31 mouse cellular contexts compared by ENCODE assay signal in the genomic region with DNA sequence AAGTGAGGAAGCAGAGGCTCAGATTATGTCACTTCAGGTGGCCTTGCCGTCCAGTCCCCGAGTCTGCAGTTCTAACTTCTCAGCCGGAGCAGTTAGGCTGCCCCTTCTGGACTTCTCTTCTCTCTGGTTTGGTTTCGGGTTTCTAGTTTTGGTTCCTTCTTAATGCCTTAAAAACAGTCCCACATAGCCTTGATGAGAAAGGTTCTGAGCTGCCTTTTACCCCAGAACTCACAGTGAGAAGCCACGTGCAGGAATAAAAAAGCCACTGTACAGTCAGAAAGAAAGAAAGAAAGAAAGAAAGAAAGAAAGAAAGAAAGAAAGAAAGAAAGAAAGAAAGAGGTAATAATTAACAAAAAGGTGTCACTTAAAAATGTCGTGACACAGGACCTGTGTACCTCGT.
A peak's percentile ranks its signal among the peaks of the same experiment; 100 is the strongest.
DNase-seq lines count a peak whose midpoint lies in the region; ATAC-seq lines count a peak whose summit lies in the region.
"Had no signal": no experiment of that assay in that cellular context is flagged by ENCODE, and none has a peak within 500 bp of the region (broad histone marks: within the 10 kb centered on the region; RNA-seq: fewer than 3 reads in every experiment).

No protein-coding gene starts in this region.

- ATAC-seq in midbrain, embryonic 11.5 days (ENCODE audit: low FRiP score): no peak
- no peak for ATAC-seq in midbrain, embryonic 16.5 days
- ATAC-seq in liver, embryonic 11.5 days (replicated peaks; ENCODE audit: low FRiP score): no peak
- no peak for ATAC-seq in liver, embryonic 15.5 days (ENCODE audit: insufficient read depth)
- no peak for ATAC-seq in stomach, embryonic 16.5 days (ENCODE audit: insufficient read depth, low FRiP score)
- ATAC-seq: activated CD4-positive, CD25-positive, alpha-beta regulatory T cell, adult 4 months; forebrain, embryonic 15.5 days; inflammation-experienced regulatory T-cells, adult 6 months had no signal

- H3K9me3 ChIP-seq in midbrain, embryonic 11.5 days (ENCODE audit: control insufficient read depth, low read length): no peaks in the 10 kb centered on the region
- H3K9me3 ChIP-seq in midbrain, embryonic 16.5 days (replicated peaks; ENCODE audit: control insufficient read depth, low read length, poor library complexity, severe bottlenecking): no peaks in the 10 kb centered on the region
- H3K9me3 ChIP-seq in liver, embryonic 11.5 days (ENCODE audit: control insufficient read depth, low read length): no peaks in the 10 kb centered on the region
- H3K9me3 ChIP-seq in liver, embryonic 15.5 days (replicated peaks): no peaks in the 10 kb centered on the region
- H3K9me3 ChIP-seq in stomach, embryonic 16.5 days (replicated peaks; ENCODE audit: control insufficient read depth, low read length): no peaks in the 10 kb centered on the region
- H3K9me3 ChIP-seq: embryonic facial prominence, embryonic 13.5 days; forebrain, embryonic 10.5 days; forebrain, embryonic 15.5 days; heart, embryonic 12.5 days; hindbrain, embryonic 10.5 days; hindbrain, embryonic 15.5 days; kidney, embryonic 15.5 days; lung, embryonic 15.5 days; midbrain, embryonic 12.5 days; neural tube, embryonic 15.5 days had no signal

- peaks cover 21% of the 10 kb centered on the region for H3K4me1 ChIP-seq in midbrain, embryonic 11.5 days (ENCODE audit: control insufficient read depth, insufficient read depth, low read length)
- peaks cover 12% of the 10 kb centered on the region for H3K4me1 ChIP-seq in midbrain, embryonic 16.5 days (ENCODE audit: control insufficient read depth, insufficient read depth, low read length)
- peaks cover 48% of the 10 kb centered on the region for H3K4me1 ChIP-seq in liver, embryonic 11.5 days (replicated peaks; ENCODE audit: control insufficient read depth, insufficient read depth, low read length)
- peaks cover 67% of the 10 kb centered on the region for H3K4me1 ChIP-seq in liver, embryonic 15.5 days (replicated peaks)
- H3K4me1 ChIP-seq in stomach, embryonic 16.5 days (ENCODE audit: control insufficient read depth, insufficient read depth, low read length): peaks cover 10% of the 10 kb centered on the region

- WGBS in midbrain, embryonic 11.5 days: 57% methylated on average over 7 of the region's 7 CpGs
- 62% methylated on average over 7 of the region's 7 CpGs for WGBS in midbrain, embryonic 16.5 days
- 71% methylated on average over 7 of the region's 7 CpGs for WGBS in liver, embryonic 11.5 days
- WGBS in liver, embryonic 15.5 days (ENCODE audit: insufficient replicate concordance): 47% methylated on average over 7 of the region's 7 CpGs
- WGBS in stomach, embryonic 16.5 days: 57% methylated on average over 7 of the region's 7 CpGs

- DNase-seq in midbrain, embryonic 11.5 days (ENCODE audit: low spot score, missing footprints): peak; percentile 47
- no peak for DNase-seq in liver, embryonic 11.5 days (ENCODE audit: low spot score)
- no peak for DNase-seq in urinary bladder, postnatal 36 days (ENCODE audit: low spot score in 2 of 2)
- DNase-seq in layer of hippocampus, adult 11-12 months (ENCODE audit: low spot score): no peak
- DNase-seq: adrenal gland, adult 2 months; adrenal gland, postnatal 36 days; B cell, adult 2 months; cerebellum, adult 18-20 months; cerebellum, postnatal 10 days; gastrocnemius, postnatal 25 days; heart, adult 18-20 months; kidney, adult 18-20 months; kidney, postnatal 25 days; left cerebral cortex, postnatal 4 days; thymus, postnatal 4 days had no signal

- H3K4me2 ChIP-seq in midbrain, embryonic 11.5 days: no peak overlapping the region
- no peak overlapping the region for H3K4me2 ChIP-seq in midbrain, embryonic 16.5 days (ENCODE audit: low read length)
- no peak overlapping the region for H3K4me2 ChIP-seq in liver, embryonic 11.5 days
- H3K4me2 ChIP-seq in liver, embryonic 15.5 days: no peak overlapping the region
- H3K4me2 ChIP-seq in stomach, embryonic 16.5 days (ENCODE audit: low read depth, low read length): no peak overlapping the region
- H3K4me2 ChIP-seq: embryonic facial prominence, embryonic 13.5 days; forebrain, embryonic 15.5 days; heart, embryonic 12.5 days; hindbrain, embryonic 15.5 days; kidney, embryonic 15.5 days; lung, embryonic 15.5 days; midbrain, embryonic 12.5 days; neural tube, embryonic 15.5 days had no signal

- no peaks in the 10 kb centered on the region for H3K36me3 ChIP-seq in midbrain, embryonic 11.5 days (ENCODE audit: control insufficient read depth, insufficient read depth, low read length)
- H3K36me3 ChIP-seq in midbrain, embryonic 16.5 days (ENCODE audit: control insufficient read depth, insufficient read depth, low read length): no peaks in the 10 kb centered on the region
- no peaks in the 10 kb centered on the region for H3K36me3 ChIP-seq in liver, embryonic 11.5 days (ENCODE audit: control insufficient read depth, insufficient read depth, low read length)
- no peaks in the 10 kb centered on the region for H3K36me3 ChIP-seq in liver, embryonic 15.5 days (replicated peaks)
- no peaks in the 10 kb centered on the region for H3K36me3 ChIP-seq in stomach, embryonic 16.5 days (ENCODE audit: control insufficient read depth, insufficient read depth, low read length)
- H3K36me3 ChIP-seq: embryonic facial prominence, embryonic 13.5 days; forebrain, embryonic 10.5 days; forebrain, embryonic 15.5 days; heart, embryonic 12.5 days; hindbrain, embryonic 10.5 days; hindbrain, embryonic 15.5 days; kidney, embryonic 15.5 days; lung, embryonic 15.5 days; midbrain, embryonic 12.5 days; neural tube, embryonic 15.5 days had no signal

- no peak overlapping the region for H3K9ac ChIP-seq in midbrain, embryonic 11.5 days (ENCODE audit: low read length)
- no peak overlapping the region for H3K9ac ChIP-seq in midbrain, embryonic 16.5 days (ENCODE audit: low read depth, low read length)
- no peak overlapping the region for H3K9ac ChIP-seq in liver, embryonic 11.5 days (ENCODE audit: low read depth, low read length)
- H3K9ac ChIP-seq in liver, embryonic 15.5 days: no peak overlapping the region
- H3K9ac ChIP-seq in stomach, embryonic 16.5 days (ENCODE audit: low read length): no peak overlapping the region
- H3K9ac ChIP-seq: embryonic facial prominence, embryonic 13.5 days; forebrain, embryonic 15.5 days; heart, embryonic 12.5 days; hindbrain, embryonic 15.5 days; kidney, embryonic 15.5 days; lung, embryonic 15.5 days; midbrain, embryonic 12.5 days; neural tube, embryonic 15.5 days had no signal

- peaks cover 12% of the 10 kb centered on the region for H3K27me3 ChIP-seq in midbrain, embryonic 11.5 days (ENCODE audit: control insufficient read depth, insufficient read depth, low read length)
- H3K27me3 ChIP-seq in midbrain, embryonic 16.5 days (ENCODE audit: control insufficient read depth, insufficient read depth, low read depth, low read length): no peaks in the 10 kb centered on the region
- H3K27me3 ChIP-seq in liver, embryonic 11.5 days (replicated peaks; ENCODE audit: control insufficient read depth, insufficient read depth, low read length): no peaks in the 10 kb centered on the region
- H3K27me3 ChIP-seq in liver, embryonic 15.5 days: no peaks in the 10 kb centered on the region
- H3K27me3 ChIP-seq in stomach, embryonic 16.5 days (ENCODE audit: control insufficient read depth, insufficient read depth, low read length): no peaks in the 10 kb centered on the region

- H3K27ac ChIP-seq in midbrain, embryonic 11.5 days (ENCODE audit: low read depth, low read length): no peak overlapping the region
- no peak overlapping the region for H3K27ac ChIP-seq in midbrain, embryonic 16.5 days (ENCODE audit: low read length)
- 0 out of 2 replicates have a peak overlapping the region, but pooled peaks have one; percentile 32 for H3K27ac ChIP-seq in liver, embryonic 11.5 days (ENCODE audit: low read depth, low read length)
- H3K27ac ChIP-seq in liver, embryonic 15.5 days (replicated peaks): peak overlapping the region; percentile 51
- peak overlapping the region; percentile 67 for H3K27ac ChIP-seq in stomach, embryonic 16.5 days (ENCODE audit: low read length)
- H3K27ac ChIP-seq: embryonic facial prominence, embryonic 13.5 days; forebrain, embryonic 10.5 days; forebrain, embryonic 15.5 days; hindbrain, embryonic 10.5 days; hindbrain, embryonic 15.5 days; kidney, embryonic 15.5 days; layer of hippocampus, adult 2 months; lung, embryonic 15.5 days; midbrain, embryonic 12.5 days; neural tube, embryonic 15.5 days had no signal

- no peak overlapping the region for H3K4me3 ChIP-seq in midbrain, embryonic 11.5 days (ENCODE audit: low read depth, low read length)
- H3K4me3 ChIP-seq in midbrain, embryonic 16.5 days (ENCODE audit: low read depth, low read length): no peak overlapping the region
- H3K4me3 ChIP-seq in liver, embryonic 11.5 days (ENCODE audit: low read depth, low read length): no peak overlapping the region
- no peak overlapping the region for H3K4me3 ChIP-seq in liver, embryonic 15.5 days (replicated peaks)
- H3K4me3 ChIP-seq in stomach, embryonic 16.5 days (replicated peaks; ENCODE audit: low read length): no peak overlapping the region
- H3K4me3 ChIP-seq: embryonic facial prominence, embryonic 13.5 days; forebrain, embryonic 10.5 days; forebrain, embryonic 15.5 days; heart, embryonic 12.5 days; hindbrain, embryonic 10.5 days; hindbrain, embryonic 15.5 days; kidney, embryonic 15.5 days; layer of hippocampus, adult 2 months; lung, embryonic 15.5 days; midbrain, embryonic 12.5 days; neural tube, embryonic 15.5 days had no signal

Comparison
In these comparisons a context has a peak if more than half of its experiments do, and no peak if none do; other contexts are left out.
1. H3K27ac ChIP-seq: peak in liver, embryonic 11.5 days (single experiment), liver, embryonic 15.5 days (single experiment) and stomach, embryonic 16.5 days (single experiment); none in midbrain, embryonic 11.5 days (single experiment) and midbrain, embryonic 16.5 days (single experiment).